Mouse (Mus musculus): Measurements from ENCODE around the gene 4930544D05Rik. TPM values are rescaled to one million over a fixed set of nuclear protein-coding genes. Genes with fewer than 3 reads are reported as not detected.

4930544D05Rik gene
- polyA plus RNA-seq, 1 experiment from 2014 or later: not detected

- WGBS: 66% methylated on average over 10 of the region's 10 CpGs
- H3K27ac ChIP-seq (ENCODE audit: poor library complexity, severe bottlenecking): no peak overlapping the region
- H3K36me3 ChIP-seq: no peaks in the 10 kb centered on the region
- H3K4me3 ChIP-seq: no peak overlapping the region
- no peaks in the 10 kb centered on the region for H3K9me3 ChIP-seq (replicated peaks)
- no peak overlapping the region for H3K4me2 ChIP-seq
- no peaks in the 10 kb centered on the region for H3K27me3 ChIP-seq (replicated peaks)
- no peak overlapping the region for H3K9ac ChIP-seq
- no peaks in the 10 kb centered on the region; the same call in 1 of the 2 replicates for H3K4me1 ChIP-seq (replicated peaks)
- ATAC-seq (ENCODE audit: insufficient number of reproducible peaks, low FRiP score): no peak
Measured at GRCm38 (mm10) chr11:70623053-70623742, 7.5 kb downstream of the 4930544D05Rik start.

- H3K36me3 ChIP-seq: no peaks in the 10 kb centered on the region
- no peaks in the 10 kb centered on the region for H3K27me3 ChIP-seq (replicated peaks)
- ATAC-seq (ENCODE audit: insufficient number of reproducible peaks, low FRiP score): no peak
- no peak overlapping the region for H3K9ac ChIP-seq
- H3K9me3 ChIP-seq (replicated peaks): no peaks in the 10 kb centered on the region
- no peak overlapping the region for H3K27ac ChIP-seq (ENCODE audit: poor library complexity, severe bottlenecking)
- H3K4me2 ChIP-seq: no peak overlapping the region
- no peaks in the 10 kb centered on the region; the same call in 1 of the 2 replicates for H3K4me1 ChIP-seq (replicated peaks)
- no peak overlapping the region for H3K4me3 ChIP-seq
- 48% methylated on average over 4 of the region's 4 CpGs for WGBS
Measured at GRCm38 (mm10) chr11:70625473-70625872, 9.8 kb downstream of the 4930544D05Rik start.

- Histone ChIP-seq H3K27me3 (replicated peaks) (no peaks in the 10 kb centered on the region), H3K27ac (ENCODE audit: poor library complexity, severe bottlenecking) (no peak overlapping the region), H3K4me1 (replicated peaks) (no peaks in the 10 kb centered on the region; the same call in 1 of the 2 replicates), H3K4me3 (no peak overlapping the region), H3K9ac (no peak overlapping the region), H3K4me2 (no peak overlapping the region), H3K36me3 (no peaks in the 10 kb centered on the region), H3K9me3 (replicated peaks) (no peaks in the 10 kb centered on the region)
- WGBS: 74% methylated on average over 4 of the region's 4 CpGs
- no peak for ATAC-seq (ENCODE audit: insufficient number of reproducible peaks, low FRiP score)
Measured at GRCm38 (mm10) chr11:70626877-70627276, 11.2 kb downstream of the 4930544D05Rik start.

- Histone ChIP-seq H3K4me3 (no peak overlapping the region), H3K4me1 (replicated peaks) (no peaks in the 10 kb centered on the region), H3K9ac (no peak overlapping the region), H3K27ac (ENCODE audit: poor library complexity, severe bottlenecking) (no peak overlapping the region), H3K27me3 (replicated peaks) (no peaks in the 10 kb centered on the region), H3K9me3 (replicated peaks) (no peaks in the 10 kb centered on the region), H3K36me3 (no peaks in the 10 kb centered on the region), H3K4me2 (no peak overlapping the region)
- WGBS: 64% methylated on average over 2 of the region's 2 CpGs
- no peak for ATAC-seq (ENCODE audit: insufficient number of reproducible peaks, low FRiP score)
Measured at GRCm38 (mm10) chr11:70628431-70628830, 12.8 kb downstream of the 4930544D05Rik start.

GRCm38 (mm10) chr11:70629557-70629956, 13.9 kb downstream of the 4930544D05Rik start:
- H3K9ac ChIP-seq: no peak overlapping the region
- 62% methylated on average over 5 of the region's 5 CpGs for WGBS
- no peak overlapping the region for H3K27ac ChIP-seq (ENCODE audit: poor library complexity, severe bottlenecking)
- no peak overlapping the region for H3K4me3 ChIP-seq
- no peak overlapping the region for H3K4me2 ChIP-seq
- ATAC-seq (ENCODE audit: insufficient number of reproducible peaks, low FRiP score): no peak
- H3K9me3 ChIP-seq (replicated peaks): no peaks in the 10 kb centered on the region
- no peaks in the 10 kb centered on the region for H3K4me1 ChIP-seq (replicated peaks)
- no peaks in the 10 kb centered on the region for H3K36me3 ChIP-seq
- no peaks in the 10 kb centered on the region for H3K27me3 ChIP-seq (replicated peaks)

- Histone ChIP-seq H3K27me3 (replicated peaks) (no peaks in the 10 kb centered on the region), H3K9me3 (replicated peaks) (no peaks in the 10 kb centered on the region), H3K27ac (ENCODE audit: poor library complexity, severe bottlenecking) (no peak overlapping the region), H3K36me3 (no peaks in the 10 kb centered on the region), H3K4me3 (no peak overlapping the region), H3K4me1 (replicated peaks) (no peaks in the 10 kb centered on the region), H3K9ac (no peak overlapping the region), H3K4me2 (no peak overlapping the region)
- ATAC-seq (ENCODE audit: insufficient number of reproducible peaks, low FRiP score): no peak
- WGBS: 54% methylated on average over 7 of the region's 7 CpGs
Measured at GRCm38 (mm10) chr11:70630129-70630528, 14.5 kb downstream of the 4930544D05Rik start.

- no peaks in the 10 kb centered on the region for H3K9me3 ChIP-seq (replicated peaks)
Measured at GRCm38 (mm10) chr11:70635601-70636000, 20.0 kb downstream of the 4930544D05Rik start.

GRCm38 (mm10) chr11:70637764-70638163, 22.1 kb downstream of the 4930544D05Rik start:
- H3K27ac ChIP-seq (ENCODE audit: poor library complexity, severe bottlenecking): no peak overlapping the region
- no peak for ATAC-seq (ENCODE audit: insufficient number of reproducible peaks, low FRiP score)

More at GRCm38 (mm10) chr11:70635601-70636000, 20.0 kb downstream of the 4930544D05Rik start:
- Histone ChIP-seq H3K4me1 (replicated peaks) (peaks cover 21% of the 10 kb centered on the region), H3K27me3 (replicated peaks) (no peaks in the 10 kb centered on the region), H3K9ac (no peak overlapping the region), H3K4me3 (no peak overlapping the region), H3K4me2 (no peak overlapping the region), H3K27ac (ENCODE audit: poor library complexity, severe bottlenecking) (no peak overlapping the region), H3K36me3 (no peaks in the 10 kb centered on the region)
- ATAC-seq (ENCODE audit: insufficient number of reproducible peaks, low FRiP score): no peak
- 83% methylated on average over 4 of the region's 4 CpGs for WGBS

GRCm38 (mm10) chr11:70638293-70638692, 22.6 kb downstream of the 4930544D05Rik start:
- ATAC-seq (ENCODE audit: insufficient number of reproducible peaks, low FRiP score): peak; percentile 20; the same call in 1 of the 2 replicates
- H3K36me3 ChIP-seq: peaks cover 7% of the 10 kb centered on the region
- H3K9me3 ChIP-seq (replicated peaks): no peaks in the 10 kb centered on the region
- no peaks in the 10 kb centered on the region for H3K27me3 ChIP-seq (replicated peaks)
- H3K4me1 ChIP-seq (replicated peaks): peaks cover 21% of the 10 kb centered on the region
- H3K4me3 ChIP-seq: no peak overlapping the region
- peak overlapping the region; percentile 34 for H3K4me2 ChIP-seq
- 56% methylated on average over 1 of the region's 1 CpGs for WGBS
- peak overlapping the region; percentile 39 for H3K27ac ChIP-seq (ENCODE audit: poor library complexity, severe bottlenecking)
- H3K9ac ChIP-seq: 0 out of 2 replicates have a peak overlapping the region, but pooled peaks have one; percentile 28

More at GRCm38 (mm10) chr11:70637764-70638163, 22.1 kb downstream of the 4930544D05Rik start:
- Histone ChIP-seq H3K4me3 (no peak overlapping the region), H3K4me1 (replicated peaks) (peaks cover 21% of the 10 kb centered on the region), H3K9ac (no peak overlapping the region), H3K36me3 (peaks cover 2% of the 10 kb centered on the region), H3K9me3 (replicated peaks) (no peaks in the 10 kb centered on the region), H3K4me2 (no peak overlapping the region), H3K27me3 (replicated peaks) (no peaks in the 10 kb centered on the region)
- WGBS: 95% methylated on average over 1 of the region's 1 CpGs

GRCm38 (mm10) chr11:70638714-70639278, 23.1 kb downstream of the 4930544D05Rik start, which contains the start of gene Gp1ba:
Gp1ba (plus strand) TSS chr11:70639122.
- Histone ChIP-seq H3K9ac (peak within 1 kb of the TSS; percentile 28; the same call in 1 of the 2 replicates), H3K27ac (ENCODE audit: poor library complexity, severe bottlenecking) (peak within 1 kb of the TSS; percentile 39), H3K4me2 (peak within 1 kb of the TSS; percentile 34), H3K9me3 (replicated peaks) (no peaks in the 10 kb centered on the region), H3K4me1 (replicated peaks) (peaks cover 21% of the 10 kb centered on the region), H3K36me3 (peaks cover 12% of the 10 kb centered on the region), H3K4me3 (no peak within 1 kb of the TSS), H3K27me3 (replicated peaks) (no peaks in the 10 kb centered on the region)
- 1% methylated on average over 5 of the region's 5 CpGs for WGBS
- peak; percentile 81 for ATAC-seq (ENCODE audit: insufficient number of reproducible peaks, low FRiP score)

GRCm38 (mm10) chr11:70639976-70640375, 24.3 kb downstream of the 4930544D05Rik start:
- Histone ChIP-seq H3K27ac (ENCODE audit: poor library complexity, severe bottlenecking) (no peak overlapping the region), H3K4me3 (no peak overlapping the region), H3K9me3 (replicated peaks) (no peaks in the 10 kb centered on the region), H3K36me3 (peaks cover 23% of the 10 kb centered on the region), H3K4me1 (replicated peaks) (peaks cover 23% of the 10 kb centered on the region), H3K9ac (no peak overlapping the region), H3K4me2 (no peak overlapping the region), H3K27me3 (replicated peaks) (no peaks in the 10 kb centered on the region)
- no peak for ATAC-seq (ENCODE audit: insufficient number of reproducible peaks, low FRiP score)
- WGBS: 72% methylated on average over 8 of the region's 8 CpGs

All from heart, embryonic 12.5 days (tissue).